Mouse (Mus musculus): ENCODE measurements at regions not wholly inside any gene's neighbourhood (a gene's known extent, or its start where the extent isn't known, plus 50 kb on each side); places are given as distances from the start of the nearest gene placed in this dataset.

DNA sequence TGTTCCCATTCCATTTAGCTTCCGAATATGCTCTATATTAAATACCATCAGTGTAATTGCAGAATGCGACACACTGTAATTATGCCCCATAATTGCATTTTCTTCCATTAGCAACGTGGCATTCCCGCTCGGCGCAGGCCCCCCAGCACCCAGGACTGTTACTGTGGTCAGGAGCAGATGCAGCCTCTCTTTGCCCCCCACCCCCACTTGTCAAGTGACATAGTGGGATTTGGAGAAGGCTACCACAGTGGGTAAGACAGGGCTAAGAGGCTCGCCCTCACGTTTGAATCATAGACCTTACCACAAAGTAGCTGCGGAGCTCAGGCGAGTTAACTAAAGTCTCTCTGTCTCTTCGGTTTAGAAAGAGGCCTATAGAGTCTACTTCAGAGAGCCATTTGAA is 128.3 kb downstream of the Oma1 start:
- no peak for TF ChIP-seq CTCF (IDR thresholded peaks at IDR 0.05; ENCODE audit: low read depth, low read length)
- TF ChIP-seq POLR2A (IDR thresholded peaks at IDR 0.05; ENCODE audit: extremely low read depth, insufficient read depth, low read length): no peak
